Mouse (Mus musculus): ENCODE results near the gene Gm21973. TPM values are rescaled to one million over a fixed set of nuclear protein-coding genes. Genes with fewer than 3 reads are reported as not detected.

Gm21973 gene
- polyA plus RNA-seq (2015; fragmentation: Nextera tagmentation; extraction: Ambion mirVana), result not detected in 2 replicates

- Histone ChIP-seq H3K27ac (replicated peaks) (no peak within 1 kb of the TSS), H3K27me3 (replicated peaks) (no peaks in the 10 kb centered on the region), H3K36me3 (no peaks in the 10 kb centered on the region), H3K9me3 (no peaks in the 10 kb centered on the region; the same call in 1 of the 2 replicates), H3K4me2 (no peak within 1 kb of the TSS), H3K4me3 (no peak within 1 kb of the TSS), H3K9ac (no peak within 1 kb of the TSS), H3K4me1 (no peaks in the 10 kb centered on the region)
- 79% methylated on average over 2 of the region's 2 CpGs for WGBS
- no peak for ATAC-seq (ENCODE audit: extremely low read depth, insufficient number of reproducible peaks, low FRiP score, low TSS enrichment)
Observed at GRCm38 (mm10) chr15:10325080-10325479, at the start of gene Gm21973. Gm21973 (plus strand) TSS chr15:10325380.

- H3K9ac ChIP-seq, result no peak overlapping the region
- no peak overlapping the region for H3K4me3 ChIP-seq
- H3K27me3 ChIP-seq (replicated peaks), result no peaks in the 10 kb centered on the region
- H3K27ac ChIP-seq (replicated peaks), result no peak overlapping the region
- no peaks in the 10 kb centered on the region for H3K9me3 ChIP-seq
- H3K4me1 ChIP-seq, result no peaks in the 10 kb centered on the region
- ATAC-seq (ENCODE audit: extremely low read depth, insufficient number of reproducible peaks, low FRiP score, low TSS enrichment), result no peak
- H3K4me2 ChIP-seq, result no peak overlapping the region
- no peaks in the 10 kb centered on the region for H3K36me3 ChIP-seq
Observed at GRCm38 (mm10) chr15:10276386-10276785, 48.8 kb upstream of the Gm21973 start.

- H3K9me3 ChIP-seq, result no peaks in the 10 kb centered on the region
- no peak overlapping the region for H3K27ac ChIP-seq (replicated peaks)
- H3K27me3 ChIP-seq (replicated peaks), result no peaks in the 10 kb centered on the region
- H3K4me2 ChIP-seq, result no peak overlapping the region
- 56% methylated on average over 4 of the region's 4 CpGs for WGBS
- no peak overlapping the region for H3K4me3 ChIP-seq
- H3K4me1 ChIP-seq, result no peaks in the 10 kb centered on the region
- H3K9ac ChIP-seq, result no peak overlapping the region
- ATAC-seq (ENCODE audit: extremely low read depth, insufficient number of reproducible peaks, low FRiP score, low TSS enrichment), result no peak
- H3K36me3 ChIP-seq, result no peaks in the 10 kb centered on the region
Observed at GRCm38 (mm10) chr15:10277461-10277860, 47.7 kb upstream of the Gm21973 start.

- Histone ChIP-seq H3K36me3 (no peaks in the 10 kb centered on the region), H3K9ac (no peak overlapping the region), H3K4me3 (no peak overlapping the region), H3K4me1 (no peaks in the 10 kb centered on the region), H3K27me3 (replicated peaks) (no peaks in the 10 kb centered on the region), H3K9me3 (no peaks in the 10 kb centered on the region), H3K27ac (replicated peaks) (no peak overlapping the region), H3K4me2 (no peak overlapping the region)
- 67% methylated on average over 5 of the region's 5 CpGs for WGBS
- ATAC-seq (ENCODE audit: extremely low read depth, insufficient number of reproducible peaks, low FRiP score, low TSS enrichment), result no peak
Observed at GRCm38 (mm10) chr15:10281546-10281945, 43.6 kb upstream of the Gm21973 start.

GRCm38 (mm10) chr15:10283661-10284060 is 41.5 kb upstream of the Gm21973 start:
- H3K4me1 ChIP-seq, result no peaks in the 10 kb centered on the region
- H3K9me3 ChIP-seq, result no peaks in the 10 kb centered on the region
- H3K27ac ChIP-seq (replicated peaks), result no peak overlapping the region
- ATAC-seq (ENCODE audit: extremely low read depth, insufficient number of reproducible peaks, low FRiP score, low TSS enrichment), result no peak
- no peaks in the 10 kb centered on the region for H3K27me3 ChIP-seq (replicated peaks)
- H3K4me2 ChIP-seq, result no peak overlapping the region
- H3K4me3 ChIP-seq, result no peak overlapping the region
- H3K36me3 ChIP-seq, result no peaks in the 10 kb centered on the region
- H3K9ac ChIP-seq, result no peak overlapping the region

GRCm38 (mm10) chr15:10296570-10296969 is 28.6 kb upstream of the Gm21973 start:
- H3K4me3 ChIP-seq, result no peak overlapping the region
- H3K4me1 ChIP-seq, result no peaks in the 10 kb centered on the region
- no peak overlapping the region for H3K9ac ChIP-seq
- H3K36me3 ChIP-seq, result no peaks in the 10 kb centered on the region
- no peak for ATAC-seq (ENCODE audit: extremely low read depth, insufficient number of reproducible peaks, low FRiP score, low TSS enrichment)
- H3K9me3 ChIP-seq, result no peaks in the 10 kb centered on the region
- no peak overlapping the region for H3K27ac ChIP-seq (replicated peaks)
- H3K4me2 ChIP-seq, result no peak overlapping the region
- WGBS, result 74% methylated on average over 1 of the region's 1 CpGs
- no peaks in the 10 kb centered on the region for H3K27me3 ChIP-seq (replicated peaks)

- no peaks in the 10 kb centered on the region for H3K27me3 ChIP-seq (replicated peaks)
- no peaks in the 10 kb centered on the region for H3K9me3 ChIP-seq
- no peak overlapping the region for H3K27ac ChIP-seq (replicated peaks)
- no peak overlapping the region for H3K4me3 ChIP-seq
- WGBS, result 53% methylated on average over 1 of the region's 1 CpGs
- H3K36me3 ChIP-seq, result no peaks in the 10 kb centered on the region
- ATAC-seq (ENCODE audit: extremely low read depth, insufficient number of reproducible peaks, low FRiP score, low TSS enrichment), result no peak
- no peak overlapping the region for H3K4me2 ChIP-seq
- H3K9ac ChIP-seq, result no peak overlapping the region
- H3K4me1 ChIP-seq, result no peaks in the 10 kb centered on the region
Observed at GRCm38 (mm10) chr15:10298058-10298457, 27.1 kb upstream of the Gm21973 start.

- H3K9ac ChIP-seq, result no peak overlapping the region
- H3K4me3 ChIP-seq, result no peak overlapping the region
- WGBS, result 59% methylated on average over 3 of the region's 3 CpGs
- no peaks in the 10 kb centered on the region for H3K9me3 ChIP-seq
- no peak overlapping the region for H3K27ac ChIP-seq (replicated peaks)
- no peaks in the 10 kb centered on the region for H3K4me1 ChIP-seq
- H3K36me3 ChIP-seq, result no peaks in the 10 kb centered on the region
- H3K27me3 ChIP-seq (replicated peaks), result no peaks in the 10 kb centered on the region
- ATAC-seq (ENCODE audit: extremely low read depth, insufficient number of reproducible peaks, low FRiP score, low TSS enrichment), result no peak
- no peak overlapping the region for H3K4me2 ChIP-seq
Observed at GRCm38 (mm10) chr15:10299467-10299866, 25.7 kb upstream of the Gm21973 start.

GRCm38 (mm10) chr15:10306461-10306860 is 18.7 kb upstream of the Gm21973 start:
- ATAC-seq (ENCODE audit: extremely low read depth, insufficient number of reproducible peaks, low FRiP score, low TSS enrichment), result no peak
- Histone ChIP-seq H3K27ac (replicated peaks) (no peak overlapping the region), H3K36me3 (no peaks in the 10 kb centered on the region), H3K4me1 (no peaks in the 10 kb centered on the region), H3K27me3 (replicated peaks) (no peaks in the 10 kb centered on the region), H3K4me2 (no peak overlapping the region), H3K9me3 (no peaks in the 10 kb centered on the region), H3K9ac (no peak overlapping the region), H3K4me3 (no peak overlapping the region)
- WGBS, result 87% methylated on average over 1 of the region's 1 CpGs

GRCm38 (mm10) chr15:10311826-10312225 is 13.4 kb upstream of the Gm21973 start:
- 68% methylated on average over 5 of the region's 5 CpGs for WGBS

GRCm38 (mm10) chr15:10313522-10314455 is 11.4 kb upstream of the Gm21973 start:
- Histone ChIP-seq H3K4me1 (no peaks in the 10 kb centered on the region), H3K4me2 (no peak overlapping the region), H3K27ac (replicated peaks) (no peak overlapping the region), H3K9ac (no peak overlapping the region), H3K27me3 (replicated peaks) (no peaks in the 10 kb centered on the region), H3K9me3 (no peaks in the 10 kb centered on the region), H3K36me3 (no peaks in the 10 kb centered on the region), H3K4me3 (no peak overlapping the region)
- 43% methylated on average over 6 of the region's 7 CpGs for WGBS
- ATAC-seq (ENCODE audit: extremely low read depth, insufficient number of reproducible peaks, low FRiP score, low TSS enrichment), result no peak

More at GRCm38 (mm10) chr15:10311826-10312225, 13.4 kb upstream of the Gm21973 start:
- Histone ChIP-seq H3K36me3 (no peaks in the 10 kb centered on the region), H3K27ac (replicated peaks) (no peak overlapping the region), H3K9ac (no peak overlapping the region), H3K4me2 (no peak overlapping the region), H3K9me3 (no peaks in the 10 kb centered on the region), H3K4me1 (no peaks in the 10 kb centered on the region), H3K27me3 (replicated peaks) (no peaks in the 10 kb centered on the region), H3K4me3 (no peak overlapping the region)
- ATAC-seq (ENCODE audit: extremely low read depth, insufficient number of reproducible peaks, low FRiP score, low TSS enrichment), result no peak

GRCm38 (mm10) chr15:10330626-10331025 is 5.4 kb downstream of the Gm21973 start:
- Histone ChIP-seq H3K4me1 (no peaks in the 10 kb centered on the region), H3K9ac (no peak overlapping the region), H3K9me3 (no peaks in the 10 kb centered on the region), H3K27ac (replicated peaks) (no peak overlapping the region), H3K36me3 (no peaks in the 10 kb centered on the region), H3K4me3 (no peak overlapping the region), H3K4me2 (no peak overlapping the region), H3K27me3 (replicated peaks) (no peaks in the 10 kb centered on the region)
- WGBS, result 64% methylated on average over 3 of the region's 3 CpGs
- ATAC-seq (ENCODE audit: extremely low read depth, insufficient number of reproducible peaks, low FRiP score, low TSS enrichment), result no peak
